Mouse (Mus musculus) common myeloid progenitor, adult 5-6 weeks (primary cell): Measurements from ENCODE around the gene Phldb3. TPM values are rescaled to one million over a fixed set of nuclear protein-coding genes. Genes with fewer than 3 reads are reported as not detected.

Experiments
- ATAC-seq: replicated peaks from 2 replicates; pipeline ENCODE4 v1.8.0; 2016; ENCODE audit warnings: low read depth, mild to moderate bottlenecking, moderate TSS enrichment, inconsistent platforms; ENCODE audit not compliant: poor library complexity, severe bottlenecking
- total RNA-seq: library from RNA; stranded (forward); fragments of 200-1000, 187-1606 nt; gene quantifications from 2 replicates; pipeline ENCODE4 v1.2.3, GENCODE M21; 2017

Gene Phldb3
- 9.6 and 14.7 TPM in 2 replicates for total RNA-seq

DNA sequence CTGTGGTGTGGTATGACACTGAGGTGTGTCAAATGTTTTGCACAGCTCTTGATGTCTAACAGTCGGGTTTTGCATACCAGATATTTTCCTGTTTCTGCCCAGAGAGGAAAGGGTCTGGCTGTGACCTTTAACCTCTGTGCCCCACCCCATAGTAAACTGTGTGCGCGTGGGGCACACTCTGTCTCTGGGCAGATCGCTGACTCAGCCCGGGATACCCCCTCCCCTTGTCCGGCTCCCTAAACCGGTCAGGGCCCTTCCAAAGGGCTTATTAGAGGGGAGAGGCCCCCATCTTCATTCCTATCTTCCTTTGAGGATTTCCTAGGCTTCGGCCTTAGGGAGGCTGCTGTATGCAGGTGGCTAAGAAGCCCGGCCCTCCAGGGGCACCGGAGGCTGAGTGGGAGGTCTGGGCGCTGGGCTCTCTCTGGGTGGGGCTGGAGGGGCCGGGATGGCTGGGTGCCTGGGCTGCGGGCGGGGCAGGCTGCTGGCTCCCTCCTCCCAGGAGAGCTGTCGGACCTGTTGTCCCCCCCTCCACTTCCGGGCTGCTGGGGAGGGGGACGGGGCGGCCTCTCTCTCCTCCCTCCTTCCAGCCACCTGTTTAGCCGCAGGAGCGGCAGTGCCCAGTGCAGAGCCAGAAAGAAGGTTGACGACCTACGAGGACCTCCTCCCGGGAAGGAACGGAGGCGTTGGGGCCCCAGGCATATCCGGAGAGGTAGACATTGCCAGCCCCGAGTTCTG lies at the start of gene Phldb3:
Gene Phldb3 (plus strand): TSS at position 620 of the 735 bp plus-strand sequence.
- ATAC-seq = peak; percentile 13

DNA sequence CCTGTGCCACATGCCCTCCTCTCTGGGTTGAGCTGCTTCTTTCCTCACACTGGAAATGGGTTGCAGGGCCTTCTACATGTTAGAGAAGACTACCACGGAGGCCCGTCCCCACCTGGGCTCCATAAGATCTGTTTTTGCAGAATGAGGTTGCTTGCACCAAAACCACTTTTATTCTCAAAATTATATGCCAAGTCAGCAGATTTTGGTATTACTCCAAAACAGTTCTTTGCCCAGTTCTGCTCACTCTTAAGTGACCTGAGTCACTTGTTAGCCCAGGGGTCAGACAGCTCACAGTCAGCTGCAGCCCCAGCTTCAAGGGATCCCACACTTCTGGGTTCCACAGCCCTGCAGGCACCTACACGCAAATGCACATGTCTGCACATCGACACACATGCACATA lies 49.1 kb upstream of the Phldb3 start:
- ATAC-seq = no peak

DNA sequence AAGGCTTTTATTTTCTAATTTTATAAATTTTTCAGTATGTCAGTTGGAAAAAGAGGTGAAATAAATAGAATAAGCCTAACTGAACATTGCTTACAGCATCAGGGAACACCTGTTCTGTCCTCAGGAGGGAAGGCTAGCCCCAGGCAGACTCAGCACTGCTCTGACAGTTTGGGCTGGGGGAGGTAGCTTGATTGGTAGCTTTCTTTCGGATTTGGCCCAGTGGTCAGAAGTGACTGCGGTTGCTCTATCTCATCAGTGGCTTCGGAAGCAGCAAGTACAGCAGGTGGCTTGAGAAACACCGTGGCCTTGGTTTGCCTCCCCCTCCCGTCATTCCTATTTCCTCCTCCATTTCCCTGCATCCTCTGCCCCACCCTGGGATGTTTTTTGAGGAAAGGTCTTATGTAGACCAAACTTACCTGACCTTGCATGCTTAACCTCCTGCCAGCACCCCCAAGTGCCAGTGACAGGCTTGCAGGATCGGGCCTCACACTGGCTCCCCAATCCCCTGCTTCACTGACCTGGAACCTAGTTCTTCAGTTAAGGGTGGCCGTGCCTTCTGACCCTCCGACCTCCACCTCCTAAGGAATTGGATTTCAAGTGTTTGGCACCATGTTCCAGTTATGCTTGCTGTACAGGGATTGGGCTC lies 47.2 kb upstream of the Phldb3 start:
- ATAC-seq = no peak

DNA sequence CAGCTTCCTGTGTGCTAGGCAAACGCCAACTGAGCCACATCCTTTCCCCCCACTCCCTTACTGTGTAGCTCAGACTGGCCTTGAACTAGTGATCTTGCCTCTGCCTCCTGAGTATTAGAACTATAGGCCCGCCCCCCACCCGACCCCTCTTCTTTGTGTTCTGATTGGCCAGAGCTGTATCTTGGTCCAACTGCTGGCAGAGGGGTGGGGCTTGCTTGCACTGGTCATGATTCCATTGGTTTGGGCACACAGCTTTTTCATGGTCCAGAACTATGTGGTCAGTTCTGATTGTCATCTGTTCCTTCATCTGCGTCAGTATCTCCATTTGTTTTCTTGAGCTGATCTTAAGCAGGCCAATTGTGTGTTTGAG lies 46.7 kb upstream of the Phldb3 start:
- no peak for ATAC-seq

DNA sequence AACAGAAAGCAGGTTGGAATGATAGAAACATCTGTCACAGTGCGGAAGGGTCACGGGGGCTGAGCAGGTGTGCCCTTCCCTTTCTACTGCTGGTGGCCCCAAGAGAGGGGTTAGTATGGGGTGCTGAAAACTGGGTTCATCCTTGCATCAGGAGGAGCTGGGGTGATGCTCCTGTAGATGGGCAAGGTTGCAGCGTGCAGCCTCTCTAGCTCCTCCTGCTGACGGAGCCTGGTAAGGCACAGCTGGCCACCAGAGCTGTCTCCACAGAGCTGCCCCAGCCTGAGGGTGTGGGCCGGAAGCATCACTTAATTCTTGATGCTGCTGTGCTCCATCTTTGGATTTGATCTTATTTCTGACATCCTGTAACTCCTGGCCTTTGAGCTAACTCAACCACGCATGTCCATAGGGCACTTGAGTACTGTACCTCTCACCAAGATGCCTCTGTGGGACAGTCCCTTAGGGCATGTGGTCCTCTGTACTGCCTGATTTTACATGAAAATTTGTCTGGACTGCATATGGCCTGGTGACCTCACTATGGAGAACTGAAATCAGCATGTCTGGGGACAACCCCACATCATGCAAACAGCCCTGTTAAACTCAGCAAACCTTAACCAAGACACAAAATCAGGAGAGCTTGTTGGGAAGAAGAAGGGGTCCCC lies 45.8 kb upstream of the Phldb3 start:
- peak; percentile 98 for ATAC-seq

DNA sequence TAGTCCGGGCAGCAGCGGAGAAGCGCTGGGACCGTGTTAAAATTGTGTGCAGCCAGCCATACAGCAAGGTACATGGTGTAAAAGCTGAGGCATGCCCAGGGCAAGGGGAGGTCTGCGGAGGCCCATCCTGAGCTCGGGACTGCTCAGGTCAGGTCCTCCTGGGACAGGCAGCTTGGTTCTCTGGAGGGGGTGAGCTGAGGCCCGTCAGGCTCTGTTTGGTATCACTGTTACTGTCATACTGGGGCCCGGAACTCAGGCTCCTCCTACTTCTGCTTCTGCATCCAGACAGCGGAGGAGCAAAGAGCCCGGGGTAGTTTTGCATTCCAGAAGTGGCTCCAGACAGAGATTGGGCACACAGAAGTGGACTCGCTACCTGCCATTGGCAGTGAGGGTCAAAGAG lies 44.9 kb upstream of the Phldb3 start:
- ATAC-seq = no peak

DNA sequence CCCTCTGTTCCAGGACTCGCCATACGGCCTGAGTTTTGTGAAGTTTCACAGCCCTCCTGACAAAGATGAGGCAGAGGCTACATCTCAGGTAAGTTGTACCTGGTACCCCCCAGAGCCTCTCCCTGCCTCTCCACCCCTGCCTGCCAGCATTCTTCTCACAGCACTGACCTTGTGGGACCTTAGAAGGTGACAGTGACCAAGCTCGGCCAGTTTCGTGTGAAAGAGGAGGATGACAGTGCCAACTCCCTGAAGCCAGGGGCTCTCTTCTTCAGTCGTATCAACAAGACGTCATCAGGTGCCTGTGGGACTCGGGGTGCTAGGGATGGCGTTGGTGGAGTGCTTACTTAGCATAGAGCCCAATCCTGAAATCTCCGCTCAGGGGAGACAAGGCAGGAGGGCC lies 44.4 kb upstream of the Phldb3 start:
- no peak for ATAC-seq

DNA sequence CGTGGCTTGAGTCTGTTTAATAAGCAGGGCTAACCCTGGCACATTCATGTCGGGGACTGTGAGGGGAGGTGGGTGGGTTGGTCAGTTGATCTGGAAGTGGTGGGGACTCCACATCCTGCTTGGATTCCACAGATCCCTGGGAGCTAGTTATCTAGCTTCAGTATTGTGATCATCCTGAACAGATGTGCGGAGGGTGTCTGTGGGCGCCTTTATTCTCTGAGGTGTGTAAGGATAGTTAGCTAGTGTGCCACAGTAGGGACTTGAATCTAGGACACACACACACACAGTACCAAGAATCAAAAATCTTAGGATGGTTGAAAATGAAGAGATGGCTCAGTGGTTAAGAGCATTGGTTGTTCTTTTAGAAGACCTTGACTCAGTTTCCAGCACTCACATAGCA lies 42.1 kb upstream of the Phldb3 start:
- no peak for ATAC-seq

DNA sequence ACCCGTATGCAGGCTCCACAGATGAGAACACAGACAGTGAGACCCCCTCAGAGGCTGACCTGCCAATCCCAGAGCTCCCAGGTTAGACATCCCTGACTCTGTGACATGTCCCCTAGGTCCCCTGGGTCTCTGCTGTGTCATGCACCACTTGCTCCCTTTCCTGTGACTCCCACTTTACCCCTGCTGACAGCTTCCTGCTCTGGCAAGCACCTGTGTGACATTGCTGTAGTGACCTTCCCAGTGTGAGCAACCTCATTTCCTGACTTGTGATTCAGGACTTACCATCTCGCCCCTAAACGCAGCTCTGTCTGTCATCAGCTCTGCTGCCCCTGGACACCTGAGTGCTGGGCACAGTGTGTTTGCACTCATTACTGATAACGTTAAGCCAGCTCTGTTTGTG lies 39.5 kb upstream of the Phldb3 start:
- ATAC-seq = no peak

DNA sequence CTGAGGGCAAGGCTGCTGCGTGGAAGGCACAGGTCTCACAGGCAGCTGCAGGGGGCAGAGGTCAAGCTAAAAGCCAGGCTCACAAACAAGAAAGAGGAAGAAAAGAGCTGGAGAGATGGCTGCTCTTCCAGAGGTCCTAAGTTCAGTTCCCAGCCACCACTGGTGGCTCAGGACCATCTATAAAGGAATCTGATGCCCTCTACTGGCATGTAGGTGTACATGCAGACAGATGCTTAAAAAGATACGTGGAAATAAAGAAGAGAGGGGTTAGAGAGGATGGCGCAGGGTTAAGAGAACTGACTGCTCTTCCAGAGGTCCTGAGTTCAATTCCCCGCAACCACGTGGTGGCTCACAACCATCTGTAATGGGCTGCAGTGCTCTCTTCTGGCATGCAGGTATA lies 38.1 kb upstream of the Phldb3 start:
- ATAC-seq = no peak

DNA sequence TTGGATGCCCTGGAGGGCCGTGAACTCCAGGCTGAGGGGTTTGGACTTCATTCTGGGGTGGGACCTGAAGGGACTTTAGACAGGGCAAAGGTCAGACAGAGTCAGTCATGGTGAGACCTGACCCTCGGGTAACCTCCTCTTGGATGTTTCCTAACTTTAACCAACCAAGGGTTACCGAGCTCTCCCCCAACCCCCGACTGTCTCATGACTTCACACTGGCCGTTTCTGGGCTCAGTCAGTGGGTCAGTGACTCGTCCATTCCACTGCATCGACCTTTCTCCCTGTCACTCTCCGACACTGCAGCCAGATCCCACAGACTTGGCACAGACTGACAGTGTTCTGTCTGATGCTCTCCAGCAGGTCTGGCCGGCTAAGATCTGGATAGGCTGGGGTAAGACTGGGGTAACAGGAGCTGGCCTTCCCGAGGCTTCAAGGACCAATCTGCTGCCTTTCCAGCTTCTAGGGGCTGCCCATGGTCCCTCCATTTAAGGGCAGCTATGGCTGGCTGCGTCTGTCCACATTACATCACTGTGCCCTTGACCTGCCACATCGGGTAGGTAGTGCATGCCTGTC lies 36.3 kb upstream of the Phldb3 start:
- ATAC-seq = no peak

DNA sequence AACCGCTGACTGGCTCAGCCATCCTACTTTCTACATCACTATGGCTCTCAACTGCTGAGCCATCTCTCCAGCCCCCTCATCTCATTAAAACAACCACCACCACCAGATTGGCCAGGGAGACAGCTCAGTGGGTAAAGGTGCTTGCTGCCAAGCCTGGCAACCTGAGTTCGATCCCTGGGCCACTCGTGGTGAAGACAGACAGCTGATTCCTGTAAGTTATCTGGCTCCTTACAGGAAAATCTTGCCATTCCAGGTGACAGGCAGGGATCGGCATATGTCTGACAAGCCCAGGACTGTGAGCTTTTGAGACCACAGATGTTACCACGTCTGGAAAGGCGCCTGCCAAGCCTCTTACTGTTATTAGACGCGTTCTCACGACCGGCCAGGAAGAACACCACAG lies 32.8 kb upstream of the Phldb3 start:
- no peak for ATAC-seq

DNA sequence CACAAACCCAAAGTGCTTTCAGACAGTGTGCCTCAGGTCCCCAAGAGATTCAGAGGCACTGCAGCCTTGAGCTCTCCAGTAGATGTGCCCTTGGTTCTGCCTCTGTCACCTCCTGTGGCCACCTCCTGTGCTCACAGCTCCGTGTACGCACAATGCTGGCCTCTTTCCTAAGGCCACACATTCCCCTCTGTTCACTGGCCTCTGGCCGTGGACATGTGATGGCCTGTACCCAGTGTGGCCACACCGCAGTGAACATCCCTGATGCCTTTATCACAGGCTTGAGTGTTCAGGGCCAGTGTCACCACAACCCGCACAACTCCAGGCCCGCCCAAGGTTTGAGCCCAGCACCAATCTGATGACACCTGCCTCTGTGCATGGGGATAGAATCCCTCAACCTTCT lies 25.7 kb upstream of the Phldb3 start:
- ATAC-seq = no peak

DNA sequence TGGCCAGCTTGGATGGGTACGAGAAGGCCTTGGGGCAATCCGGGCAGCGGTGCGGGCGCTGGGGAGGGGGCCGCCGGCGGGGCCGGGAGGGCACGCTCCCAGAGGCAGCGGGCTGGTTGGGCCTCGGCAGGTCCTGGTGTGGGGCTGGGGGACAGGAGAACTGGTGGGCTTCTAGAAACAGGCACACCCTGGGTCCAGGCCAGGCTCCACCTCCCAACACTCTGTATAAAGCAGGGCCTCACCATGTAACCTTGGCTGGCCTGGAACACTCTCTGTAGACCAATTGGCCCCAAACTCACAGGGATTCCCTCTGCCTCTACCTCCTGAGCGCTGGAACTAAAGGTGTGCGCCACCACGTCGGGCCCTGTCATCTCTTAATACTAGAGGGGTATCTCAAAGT lies 24.6 kb upstream of the Phldb3 start:
- ATAC-seq = no peak

DNA sequence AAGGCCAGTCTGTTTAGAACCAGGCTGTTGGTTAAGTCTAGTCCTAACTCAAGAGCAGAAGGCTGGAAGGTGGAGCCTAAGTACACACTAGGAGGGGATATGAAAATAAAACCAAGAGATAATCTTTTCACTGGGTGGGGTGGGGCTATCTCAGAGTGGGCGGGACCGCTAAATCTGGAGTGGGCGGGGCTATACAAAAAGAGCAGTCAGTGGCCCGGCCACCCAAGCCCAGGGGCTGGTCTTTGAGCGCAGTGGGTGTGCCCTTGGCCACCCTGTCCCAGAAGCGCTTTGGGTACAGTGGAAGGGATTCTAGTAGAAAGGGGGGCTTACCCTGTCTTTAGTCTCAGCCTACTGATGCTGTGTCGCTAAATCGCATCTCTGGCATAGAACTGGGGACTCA lies 23.7 kb upstream of the Phldb3 start:
- ATAC-seq = peak; percentile 67

DNA sequence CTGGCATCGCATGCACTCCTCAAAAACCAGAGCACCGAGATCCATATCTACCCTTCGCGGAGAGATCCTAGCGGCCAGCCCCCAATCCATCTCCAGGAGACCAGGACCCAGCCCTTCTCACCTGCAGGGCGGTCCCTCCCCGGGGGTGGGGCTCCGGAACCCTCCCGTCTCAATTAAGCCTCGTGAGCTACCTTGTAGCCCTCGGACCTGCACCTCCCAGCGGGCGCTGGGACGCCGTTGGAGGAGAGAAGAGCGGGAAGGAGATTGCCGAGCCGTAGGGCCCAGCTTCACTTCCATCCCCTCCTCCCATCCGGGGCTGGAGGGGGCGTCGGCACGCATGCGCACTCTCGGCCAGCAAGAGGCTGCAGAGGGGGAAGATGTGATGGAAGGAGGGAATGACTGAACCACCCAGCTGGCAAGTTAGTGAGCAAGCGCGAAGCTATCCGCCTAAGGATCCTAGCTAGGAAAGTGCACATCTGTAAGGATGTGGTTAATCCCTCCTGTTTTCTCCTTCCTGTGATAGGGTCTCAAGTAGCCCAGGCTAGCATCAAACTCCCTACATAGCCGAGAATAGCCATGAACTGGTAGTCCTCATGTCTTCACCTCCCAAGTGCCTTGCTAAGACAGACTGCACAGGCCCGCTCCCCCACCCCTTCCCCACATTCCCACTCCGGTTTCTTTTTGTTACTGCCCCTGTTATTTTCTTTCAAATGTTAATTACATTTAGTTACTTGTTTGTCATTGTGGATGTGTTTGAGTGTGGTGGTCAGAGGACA lies 23.0 kb upstream of the Phldb3 start, which contains the start of the genes Ethe1 and Zfp575:
Gene Ethe1 (plus strand): TSS at position 214 of the 776 bp plus-strand sequence.
Gene Zfp575 (minus strand): TSS at position 312 of the 776 bp plus-strand sequence.
- ATAC-seq = peak; percentile 40

DNA sequence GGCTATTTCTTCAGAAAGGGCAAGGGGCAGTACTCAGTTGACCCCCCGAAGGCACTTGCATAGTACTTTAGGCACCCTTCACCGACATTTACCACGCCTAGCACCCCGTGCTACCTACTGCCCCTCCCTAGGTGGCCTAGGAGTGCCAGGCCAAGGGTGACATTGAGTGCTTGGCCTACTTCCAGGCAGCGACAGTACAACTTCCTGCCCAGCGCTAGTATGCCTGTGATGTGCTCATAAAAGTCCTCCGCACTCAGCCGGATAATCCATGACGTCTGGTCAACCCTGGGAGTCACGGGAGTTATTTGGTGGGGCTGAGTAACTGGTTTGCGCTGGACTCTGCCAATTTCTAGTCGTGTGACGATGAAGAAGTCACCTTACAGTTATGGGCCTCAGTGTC lies 22.2 kb upstream of the Phldb3 start:
- peak; percentile 43 for ATAC-seq

DNA sequence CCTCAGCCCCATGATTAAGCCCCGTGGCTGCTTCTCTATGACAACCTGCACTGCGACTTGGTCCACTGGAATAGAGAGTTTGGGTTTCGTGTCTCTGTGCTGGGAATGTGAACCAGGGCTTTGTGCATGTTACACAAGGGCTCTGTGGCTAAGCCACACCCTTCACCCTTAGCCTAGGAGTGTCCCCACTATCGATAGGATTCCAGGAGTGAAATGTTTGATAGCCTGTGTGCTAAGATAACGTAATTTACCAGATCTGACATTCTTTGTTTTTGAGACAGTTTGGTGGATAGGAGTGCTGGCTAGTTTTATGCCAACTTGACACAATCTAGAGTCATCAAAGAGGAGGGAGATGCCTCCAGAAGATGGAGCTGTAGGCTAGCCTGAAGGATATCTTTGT lies 18.8 kb upstream of the Phldb3 start:
- ATAC-seq = no peak

DNA sequence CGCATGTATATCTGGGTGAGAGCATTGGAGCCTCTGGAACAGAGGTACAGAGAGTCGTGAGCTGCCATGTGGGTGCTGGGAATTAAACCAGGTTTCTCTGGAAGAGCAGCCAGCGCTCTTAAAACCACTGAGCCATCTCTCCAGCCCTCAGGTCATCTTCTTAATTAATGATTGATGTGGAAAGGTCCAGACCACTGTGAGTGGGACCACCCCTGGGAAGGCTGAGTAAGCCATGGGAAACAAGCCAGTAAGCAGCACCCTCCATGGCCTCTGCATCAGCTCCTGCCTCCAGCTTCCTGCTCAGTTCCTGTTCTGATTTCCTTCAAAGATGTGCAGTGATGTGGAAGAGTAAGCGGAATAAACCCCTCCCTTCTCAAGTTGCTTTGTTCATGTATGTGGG lies 18.4 kb upstream of the Phldb3 start:
- no peak for ATAC-seq

DNA sequence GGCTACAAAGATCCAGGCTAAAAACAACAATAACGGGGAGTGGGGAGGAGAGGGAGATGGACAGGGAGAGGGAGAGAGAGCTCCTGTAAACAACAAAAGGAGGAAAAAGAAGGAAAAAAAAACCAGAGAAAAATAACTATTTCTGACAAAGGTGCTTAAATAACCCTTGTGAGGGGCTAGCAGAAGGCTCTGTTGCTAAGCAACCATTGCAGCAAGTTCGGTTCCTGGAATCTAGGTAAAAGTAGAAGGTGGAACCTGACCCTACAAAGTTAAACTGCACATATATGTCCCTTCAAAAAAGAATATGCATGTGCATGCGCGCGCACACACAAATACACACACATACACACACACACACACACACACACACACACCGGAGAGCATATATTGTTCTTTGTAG lies 17.8 kb upstream of the Phldb3 start:
- ATAC-seq = no peak
